Mouse (Mus musculus) C2C12 (cell line): ENCODE measurements at regions not wholly inside any gene's neighbourhood (a gene's known extent, or its start where the extent isn't known, plus 50 kb on each side); places are given as distances from the start of the nearest gene placed in this dataset.

ENCODE experiments used
- CEBPB ChIP-seq: IDR thresholded peaks from one replicate; pipeline ENCODE4 v1.6.1; 2011; ENCODE audit warnings: low read depth, mild to moderate bottlenecking, control low read depth, moderate library complexity
- CTCF ChIP-seq: IDR thresholded peaks from one replicate; pipeline ENCODE4 v1.5.1; 2011; ENCODE audit not compliant: control insufficient read depth, insufficient read depth, insufficient read length
- MAX ChIP-seq: IDR thresholded peaks from one replicate; pipeline ENCODE4 v1.6.1; 2011; ENCODE audit warnings: mild to moderate bottlenecking, control low read depth
- MYOD1 ChIP-seq: IDR thresholded peaks from one replicate; pipeline ENCODE4 v1.6.1; 2011; ENCODE audit warnings: low read depth; ENCODE audit not compliant: control insufficient read depth, insufficient read length
- USF1 ChIP-seq: IDR thresholded peaks from one replicate; pipeline ENCODE4 v1.6.1; 2011; ENCODE audit warnings: low read depth, mild to moderate bottlenecking, control low read depth, moderate library complexity

DNA sequence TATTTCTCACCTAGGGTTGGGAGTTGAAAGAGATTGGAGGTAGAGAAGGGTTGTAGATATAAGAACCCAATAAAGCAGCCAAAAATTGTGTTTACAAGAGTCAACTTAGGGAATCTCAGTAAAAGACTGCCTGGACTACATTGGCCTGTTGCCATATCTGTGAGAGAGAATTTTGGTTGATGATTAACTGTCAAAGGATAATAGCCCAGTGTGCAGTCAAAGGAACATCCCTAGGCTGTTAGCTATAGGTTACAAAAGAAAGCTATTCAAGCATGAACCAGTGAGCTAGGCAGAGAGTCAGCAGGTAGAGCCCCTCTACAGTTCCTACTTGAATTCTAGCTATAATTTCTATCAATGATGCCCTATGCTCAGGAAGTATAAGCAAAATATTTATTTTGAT is 419.0 kb downstream of the Car8 start:
- TF ChIP-seq CTCF (no peak), CEBPB (no peak), MAX (no peak), USF1 (no peak), MYOD1 (no peak)
